Mouse (Mus musculus) lung, postnatal 14 days (tissue): Measurements from ENCODE around the gene Pars2.
A peak's percentile ranks its signal among the peaks of the same experiment; 100 is the strongest.

ENCODE experiments used
- DNase-seq: peaks from one replicate; pipeline ENCODE4 v3.0.0; 2021

Pars2 gene

GRCm38 (mm10) chr4:106643483-106644217 lies 7.2 kb upstream of the Pars2 start:
- no peak for DNase-seq

- no peak for DNase-seq
Observed at GRCm38 (mm10) chr4:106644218-106644610, 6.7 kb upstream of the Pars2 start.

GRCm38 (mm10) chr4:106645797-106646196 lies 5.1 kb upstream of the Pars2 start:
- no peak for DNase-seq

GRCm38 (mm10) chr4:106647137-106647536 lies 3.7 kb upstream of the Pars2 start:
- DNase-seq: no peak

GRCm38 (mm10) chr4:106652546-106652945 lies 1.7 kb downstream of the Pars2 start:
- no peak for DNase-seq

- no peak for DNase-seq
Observed at GRCm38 (mm10) chr4:106653051-106653450, 2.2 kb downstream of the Pars2 start.

GRCm38 (mm10) chr4:106655681-106656080 lies 4.8 kb downstream of the Pars2 start:
- DNase-seq: no peak

- DNase-seq: no peak
Observed at GRCm38 (mm10) chr4:106663956-106664470, 13.1 kb downstream of the Pars2 start.

GRCm38 (mm10) chr4:106664697-106665096 lies 13.8 kb downstream of the Pars2 start:
- DNase-seq: no peak

GRCm38 (mm10) chr4:106665269-106665668 lies 14.4 kb downstream of the Pars2 start:
- no peak for DNase-seq

GRCm38 (mm10) chr4:106665673-106666072 lies 14.8 kb downstream of the Pars2 start:
- no peak for DNase-seq

- no peak for DNase-seq
Observed at GRCm38 (mm10) chr4:106666546-106666945, 15.7 kb downstream of the Pars2 start.

- no peak for DNase-seq
Observed at GRCm38 (mm10) chr4:106676749-106677148, 25.9 kb downstream of the Pars2 start.

- peak; percentile 93 for DNase-seq
Observed at GRCm38 (mm10) chr4:106678442-106679118, 27.7 kb downstream of the Pars2 start, which contains the start of gene Ttc4. Gene Ttc4 (minus strand): TSS chr4:106678944.

GRCm38 (mm10) chr4:106679152-106679551 lies 28.3 kb downstream of the Pars2 start:
- DNase-seq: no peak

GRCm38 (mm10) chr4:106680955-106681354 lies 30.1 kb downstream of the Pars2 start:
- no peak for DNase-seq

GRCm38 (mm10) chr4:106688636-106689296 lies 37.9 kb downstream of the Pars2 start:
- no peak for DNase-seq

GRCm38 (mm10) chr4:106693841-106694430 lies 43.1 kb downstream of the Pars2 start:
- no peak for DNase-seq

- DNase-seq: peak; percentile 12
Observed at GRCm38 (mm10) chr4:106699989-106700388, 49.1 kb downstream of the Pars2 start.

- no peak for DNase-seq
Observed at GRCm38 (mm10) chr4:106700798-106701197, 49.9 kb downstream of the Pars2 start.

GRCm38 (mm10) chr4:106703956-106704355 lies 53.1 kb downstream of the Pars2 start:
- DNase-seq: no peak

- DNase-seq: no peak
Observed at GRCm38 (mm10) chr4:106704416-106704815, 53.5 kb downstream of the Pars2 start.
